Mouse (Mus musculus): ENCODE measurements around the gene Acaa1b. TPM values are rescaled to one million over a fixed set of nuclear protein-coding genes. Genes with fewer than 3 reads are reported as not detected.

The Acaa1b gene
- polyA plus RNA-seq, 1 experiment from 2014 or later, result 1.8 TPM

GRCm38 (mm10) chr9:119138836-119139235, 18.1 kb downstream of the Acaa1b start:
- Histone ChIP-seq H3K36me3 (no peaks in the 10 kb centered on the region), H3K4me1 (no peaks in the 10 kb centered on the region), H3K27me3 (no peaks in the 10 kb centered on the region), H3K27ac (no peak overlapping the region), H3K4me3 (no peak overlapping the region), H3K9ac (no peak overlapping the region), H3K9me3 (no peaks in the 10 kb centered on the region), H3K4me2 (replicated peaks) (no peak overlapping the region)
- no peak for ATAC-seq (ENCODE audit: low FRiP score, low read depth)
- 77% methylated on average over 2 of the region's 2 CpGs for WGBS

- WGBS, result 58% methylated on average over 5 of the region's 5 CpGs
- H3K4me2 ChIP-seq (replicated peaks), result no peak overlapping the region
- ATAC-seq (ENCODE audit: low FRiP score, low read depth), result no peak
Observed at GRCm38 (mm10) chr9:119130692-119131091, 26.2 kb downstream of the Acaa1b start.

GRCm38 (mm10) chr9:119128436-119129181, 28.3 kb downstream of the Acaa1b start:
- no peak for ATAC-seq (ENCODE audit: low FRiP score, low read depth)
- Histone ChIP-seq H3K4me2 (replicated peaks) (no peak overlapping the region), H3K36me3 (no peaks in the 10 kb centered on the region), H3K4me1 (no peaks in the 10 kb centered on the region), H3K27me3 (no peaks in the 10 kb centered on the region), H3K27ac (no peak overlapping the region), H3K4me3 (no peak overlapping the region), H3K9me3 (no peaks in the 10 kb centered on the region), H3K9ac (no peak overlapping the region)
- WGBS, result 77% methylated on average over 12 of the region's 12 CpGs

More at GRCm38 (mm10) chr9:119130692-119131091, 26.2 kb downstream of the Acaa1b start:
- Histone ChIP-seq H3K27me3 (no peaks in the 10 kb centered on the region), H3K36me3 (no peaks in the 10 kb centered on the region), H3K9ac (no peak overlapping the region), H3K9me3 (no peaks in the 10 kb centered on the region), H3K4me1 (no peaks in the 10 kb centered on the region), H3K4me3 (no peak overlapping the region), H3K27ac (no peak overlapping the region)

GRCm38 (mm10) chr9:119122596-119123369, 34.1 kb downstream of the Acaa1b start:
- 78% methylated on average over 18 of the region's 18 CpGs for WGBS
- no peaks in the 10 kb centered on the region for H3K27me3 ChIP-seq
- H3K9me3 ChIP-seq, result no peaks in the 10 kb centered on the region
- H3K9ac ChIP-seq, result no peak overlapping the region
- no peaks in the 10 kb centered on the region for H3K36me3 ChIP-seq
- no peak overlapping the region for H3K27ac ChIP-seq
- no peak for ATAC-seq (ENCODE audit: low FRiP score, low read depth)
- H3K4me2 ChIP-seq (replicated peaks), result no peak overlapping the region
- H3K4me3 ChIP-seq, result no peak overlapping the region
- no peaks in the 10 kb centered on the region for H3K4me1 ChIP-seq

GRCm38 (mm10) chr9:119120168-119120560, 36.7 kb downstream of the Acaa1b start:
- Histone ChIP-seq H3K9ac (no peak overlapping the region), H3K4me2 (replicated peaks) (no peak overlapping the region), H3K9me3 (no peaks in the 10 kb centered on the region), H3K4me1 (no peaks in the 10 kb centered on the region), H3K36me3 (no peaks in the 10 kb centered on the region), H3K27ac (no peak overlapping the region), H3K4me3 (no peak overlapping the region), H3K27me3 (no peaks in the 10 kb centered on the region)
- no peak for ATAC-seq (ENCODE audit: low FRiP score, low read depth)
- WGBS, result 61% methylated on average over 3 of the region's 3 CpGs

- WGBS, result 87% methylated on average over 19 of the region's 19 CpGs
- Histone ChIP-seq H3K4me3 (no peak overlapping the region), H3K9me3 (no peaks in the 10 kb centered on the region), H3K36me3 (no peaks in the 10 kb centered on the region), H3K27me3 (no peaks in the 10 kb centered on the region), H3K9ac (no peak overlapping the region), H3K4me2 (replicated peaks) (no peak overlapping the region), H3K4me1 (no peaks in the 10 kb centered on the region), H3K27ac (no peak overlapping the region)
- no peak for ATAC-seq (ENCODE audit: low FRiP score, low read depth)
Observed at GRCm38 (mm10) chr9:119119409-119120167, 37.3 kb downstream of the Acaa1b start.

GRCm38 (mm10) chr9:119114911-119115310, 42.0 kb downstream of the Acaa1b start:
- ATAC-seq (ENCODE audit: low FRiP score, low read depth), result no peak
- no peaks in the 10 kb centered on the region for H3K27me3 ChIP-seq

GRCm38 (mm10) chr9:119110640-119111039, 46.3 kb downstream of the Acaa1b start:
- Histone ChIP-seq H3K9me3 (no peaks in the 10 kb centered on the region), H3K27me3 (no peaks in the 10 kb centered on the region), H3K4me2 (replicated peaks) (no peak overlapping the region), H3K4me3 (no peak overlapping the region), H3K9ac (no peak overlapping the region), H3K36me3 (no peaks in the 10 kb centered on the region), H3K27ac (no peak overlapping the region), H3K4me1 (peaks cover 22% of the 10 kb centered on the region)
- 46% methylated on average over 3 of the region's 3 CpGs for WGBS
- peak; percentile 36; the same call in 1 of the 2 replicates for ATAC-seq (ENCODE audit: low FRiP score, low read depth)

More at GRCm38 (mm10) chr9:119114911-119115310, 42.0 kb downstream of the Acaa1b start:
- H3K9me3 ChIP-seq, result no peaks in the 10 kb centered on the region
- 77% methylated on average over 17 of the region's 17 CpGs for WGBS
- H3K36me3 ChIP-seq, result no peaks in the 10 kb centered on the region
- no peak overlapping the region for H3K4me2 ChIP-seq (replicated peaks)
- no peak overlapping the region for H3K27ac ChIP-seq
- peaks cover 10% of the 10 kb centered on the region for H3K4me1 ChIP-seq
- no peak overlapping the region for H3K4me3 ChIP-seq
- no peak overlapping the region for H3K9ac ChIP-seq

GRCm38 (mm10) chr9:119109685-119110353, 47.1 kb downstream of the Acaa1b start:
- Histone ChIP-seq H3K4me1 (peaks cover 22% of the 10 kb centered on the region), H3K9me3 (no peaks in the 10 kb centered on the region), H3K9ac (no peak overlapping the region), H3K4me2 (replicated peaks) (no peak overlapping the region), H3K27me3 (no peaks in the 10 kb centered on the region), H3K27ac (no peak overlapping the region), H3K4me3 (no peak overlapping the region), H3K36me3 (no peaks in the 10 kb centered on the region)
- peak; percentile 24; the same call in 1 of the 2 replicates for ATAC-seq (ENCODE audit: low FRiP score, low read depth)
- WGBS, result 32% methylated on average over 12 of the region's 12 CpGs

GRCm38 (mm10) chr9:119107566-119107965, 49.3 kb downstream of the Acaa1b start:
- Histone ChIP-seq H3K4me2 (replicated peaks) (no peak overlapping the region), H3K27me3 (peaks cover 12% of the 10 kb centered on the region), H3K9me3 (no peaks in the 10 kb centered on the region), H3K36me3 (no peaks in the 10 kb centered on the region), H3K4me3 (no peak overlapping the region), H3K27ac (no peak overlapping the region), H3K9ac (no peak overlapping the region), H3K4me1 (peaks cover 27% of the 10 kb centered on the region)
- WGBS, result 92% methylated on average over 4 of the region's 4 CpGs
- ATAC-seq (ENCODE audit: low FRiP score, low read depth), result no peak

GRCm38 (mm10) chr9:119102783-119103113, 54.1 kb downstream of the Acaa1b start:
- no peaks in the 10 kb centered on the region for H3K36me3 ChIP-seq
- no peaks in the 10 kb centered on the region for H3K9me3 ChIP-seq
- peak overlapping the region; percentile 54 for H3K4me3 ChIP-seq
- peak overlapping the region; percentile 83 for H3K4me2 ChIP-seq (replicated peaks)
- WGBS, result 4% methylated on average over 19 of the region's 19 CpGs
- ATAC-seq (ENCODE audit: low FRiP score, low read depth), result no peak
- H3K9ac ChIP-seq, result peak overlapping the region; percentile 71
- peaks cover 12% of the 10 kb centered on the region for H3K27me3 ChIP-seq
- peaks cover 12% of the 10 kb centered on the region for H3K4me1 ChIP-seq
- H3K27ac ChIP-seq, result no peak overlapping the region

Measured in limb, embryonic 13.5 days (tissue).